Mouse (Mus musculus) midbrain, embryonic 12.5 days (tissue): Measurements from ENCODE around the gene Slc4a11. TPM values are rescaled to one million over a fixed set of nuclear protein-coding genes. Genes with fewer than 3 reads are reported as not detected.

Source experiments
- ATAC-seq: fragments of 200-750 bp; cut with Nextera tagmentation; 2 replicates; pipeline ENCODE4 v1.8.0; 2017; ENCODE audit warnings: low read depth, moderate TSS enrichment, moderate library complexity; ENCODE audit not compliant: low FRiP score
- H3K27ac ChIP-seq: fragments of 300-500 bp; sonication (generic); replicated peaks from 2 replicates; pipeline ENCODE4 v1.5.1; 2016; ENCODE audit warnings: mild to moderate bottlenecking
- H3K27me3 ChIP-seq: fragments of 300-500 bp; sonication (generic); 2 replicates; pipeline ENCODE4 v1.6.1; 2016; ENCODE audit warnings: mild to moderate bottlenecking
- H3K36me3 ChIP-seq: fragments of 300-500 bp; sonication (generic); 2 replicates; pipeline ENCODE4 v1.6.1; 2016
- H3K4me1 ChIP-seq: fragments of 300-500 bp; sonication (generic); 2 replicates; pipeline ENCODE4 v1.6.1; 2016
- H3K4me2 ChIP-seq: fragments of 300-500 bp; sonication (generic); replicated peaks from 2 replicates; pipeline ENCODE4 v1.6.1; 2016; ENCODE audit warnings: mild to moderate bottlenecking, moderate library complexity
- H3K4me3 ChIP-seq: fragments of 300-500 bp; sonication (generic); 2 replicates; pipeline ENCODE4 v1.5.1; 2016; ENCODE audit warnings: mild to moderate bottlenecking
- H3K9ac ChIP-seq: fragments of 300-500 bp; sonication (generic); replicated peaks from 2 replicates; pipeline ENCODE4 v1.6.1; 2016; ENCODE audit warnings: mild to moderate bottlenecking, moderate library complexity
- H3K9me3 ChIP-seq: fragments of 300-500 bp; sonication (generic); 2 replicates; pipeline ENCODE4 v1.6.1; 2016; ENCODE audit warnings: mild to moderate bottlenecking
- WGBS: fragments of 180-500 bp; shearing (Covaris S2); methylation state at CpG from one replicate; pipeline ENCODE4 v1.1.7; 2016; 5-methylcytosine and 5-hydroxymethylcytosine counted together
- polyA plus RNA-seq: library from polyadenylated mRNA; unstranded; fragments of >200 nt; fragmentation: Nextera tagmentation; extraction: Ambion mirVana; gene quantifications from 2 replicates; pipeline ENCODE4 v1.2.1, GENCODE M21; 2016

The Slc4a11 gene
- polyA plus RNA-seq = 0.57 and 0.77 TPM in 2 replicates

- H3K4me1 ChIP-seq = peaks cover 18% of the 10 kb centered on the region
- ATAC-seq = peak; percentile 61
- H3K27ac ChIP-seq = no peak within 1 kb of the TSS
- no peaks in the 10 kb centered on the region for H3K36me3 ChIP-seq
- peak within 1 kb of the TSS; percentile 54 for H3K4me3 ChIP-seq
- 0% methylated on average over 65 of the region's 65 CpGs for WGBS
- peak within 1 kb of the TSS; percentile 45 for H3K9ac ChIP-seq
- peak within 1 kb of the TSS; percentile 99 for H3K4me2 ChIP-seq
- H3K27me3 ChIP-seq = peaks cover 61% of the 10 kb centered on the region
- no peaks in the 10 kb centered on the region for H3K9me3 ChIP-seq
Observed at GRCm38 (mm10) chr2:130697153-130697810, at the start of gene Slc4a11. Gene Slc4a11, minus strand, starts transcription at chr2:130697519.

- Histone ChIP-seq H3K27me3 (no peaks in the 10 kb centered on the region), H3K9me3 (no peaks in the 10 kb centered on the region), H3K36me3 (peaks cover 97% of the 10 kb centered on the region), H3K9ac (no peak overlapping the region), H3K27ac (no peak overlapping the region), H3K4me1 (0 out of 2 replicates have a peak, but pooled peaks cover 8% of the 10 kb centered on the region), H3K4me2 (no peak overlapping the region), H3K4me3 (no peak overlapping the region)
- ATAC-seq = no peak
- 97% methylated on average over 1 of the region's 1 CpGs for whole genome bisulfite sequencing
Observed at GRCm38 (mm10) chr2:130743576-130743975, 46.3 kb upstream of the Slc4a11 start.

GRCm38 (mm10) chr2:130740096-130740495, 42.8 kb upstream of the Slc4a11 start:
- no peaks in the 10 kb centered on the region for H3K27me3 ChIP-seq
- H3K4me3 ChIP-seq = no peak overlapping the region
- 0 out of 2 replicates have a peak, but pooled peaks cover 8% of the 10 kb centered on the region for H3K4me1 ChIP-seq
- H3K9me3 ChIP-seq = no peaks in the 10 kb centered on the region
- ATAC-seq = no peak
- H3K9ac ChIP-seq = no peak overlapping the region
- WGBS = 25% methylated on average over 4 of the region's 4 CpGs
- peaks cover 95% of the 10 kb centered on the region for H3K36me3 ChIP-seq
- no peak overlapping the region for H3K27ac ChIP-seq
- H3K4me2 ChIP-seq = no peak overlapping the region

GRCm38 (mm10) chr2:130738019-130738418, 40.7 kb upstream of the Slc4a11 start:
- peaks cover 92% of the 10 kb centered on the region for H3K36me3 ChIP-seq

GRCm38 (mm10) chr2:130735281-130735680, 38.0 kb upstream of the Slc4a11 start:
- H3K4me2 ChIP-seq = no peak overlapping the region
- no peak for ATAC-seq
- 0 out of 2 replicates have a peak, but pooled peaks cover 3% of the 10 kb centered on the region for H3K4me1 ChIP-seq
- no peak overlapping the region for H3K9ac ChIP-seq
- peaks cover 87% of the 10 kb centered on the region for H3K36me3 ChIP-seq
- no peak overlapping the region for H3K27ac ChIP-seq
- no peak overlapping the region for H3K4me3 ChIP-seq
- H3K9me3 ChIP-seq = no peaks in the 10 kb centered on the region
- no peaks in the 10 kb centered on the region for H3K27me3 ChIP-seq
- WGBS = 87% methylated on average over 5 of the region's 5 CpGs

More at GRCm38 (mm10) chr2:130738019-130738418, 40.7 kb upstream of the Slc4a11 start:
- H3K9me3 ChIP-seq = no peaks in the 10 kb centered on the region
- H3K4me1 ChIP-seq = 0 out of 2 replicates have a peak, but pooled peaks cover 8% of the 10 kb centered on the region
- no peak overlapping the region for H3K4me3 ChIP-seq
- no peak overlapping the region for H3K4me2 ChIP-seq
- H3K27me3 ChIP-seq = no peaks in the 10 kb centered on the region
- no peak overlapping the region for H3K27ac ChIP-seq
- no peak for ATAC-seq
- H3K9ac ChIP-seq = no peak overlapping the region
- 76% methylated on average over 6 of the region's 6 CpGs for WGBS

GRCm38 (mm10) chr2:130733444-130733843, 36.1 kb upstream of the Slc4a11 start:
- ATAC-seq = no peak
- Histone ChIP-seq H3K4me1 (no peaks in the 10 kb centered on the region), H3K36me3 (peaks cover 87% of the 10 kb centered on the region), H3K4me3 (no peak overlapping the region), H3K9ac (no peak overlapping the region), H3K27ac (no peak overlapping the region), H3K9me3 (no peaks in the 10 kb centered on the region), H3K4me2 (no peak overlapping the region), H3K27me3 (no peaks in the 10 kb centered on the region)
- 95% methylated on average over 2 of the region's 3 CpGs for WGBS

- Histone ChIP-seq H3K27me3 (no peaks in the 10 kb centered on the region), H3K36me3 (peaks cover 88% of the 10 kb centered on the region), H3K4me2 (no peak overlapping the region), H3K9ac (no peak overlapping the region), H3K4me1 (no peaks in the 10 kb centered on the region), H3K9me3 (no peaks in the 10 kb centered on the region), H3K4me3 (no peak overlapping the region), H3K27ac (no peak overlapping the region)
- ATAC-seq = no peak
- WGBS = 76% methylated on average over 5 of the region's 5 CpGs
Observed at GRCm38 (mm10) chr2:130731855-130732254, 34.5 kb upstream of the Slc4a11 start.

GRCm38 (mm10) chr2:130730746-130731145, 33.4 kb upstream of the Slc4a11 start:
- Histone ChIP-seq H3K9me3 (no peaks in the 10 kb centered on the region), H3K4me1 (no peaks in the 10 kb centered on the region), H3K27me3 (no peaks in the 10 kb centered on the region), H3K9ac (no peak overlapping the region), H3K4me2 (no peak overlapping the region), H3K27ac (no peak overlapping the region), H3K4me3 (no peak overlapping the region), H3K36me3 (peaks cover 88% of the 10 kb centered on the region)
- ATAC-seq = no peak
- 92% methylated on average over 9 of the region's 9 CpGs for WGBS

GRCm38 (mm10) chr2:130728906-130729585, 31.7 kb upstream of the Slc4a11 start:
- Histone ChIP-seq H3K36me3 (peaks cover 90% of the 10 kb centered on the region), H3K27me3 (no peaks in the 10 kb centered on the region), H3K4me1 (no peaks in the 10 kb centered on the region), H3K9ac (no peak overlapping the region), H3K9me3 (no peaks in the 10 kb centered on the region), H3K4me2 (no peak overlapping the region), H3K27ac (no peak overlapping the region), H3K4me3 (no peak overlapping the region)
- 97% methylated on average over 2 of the region's 2 CpGs for WGBS
- no peak for ATAC-seq

GRCm38 (mm10) chr2:130727752-130728151, 30.4 kb upstream of the Slc4a11 start:
- ATAC-seq = no peak
- Histone ChIP-seq H3K27ac (no peak overlapping the region), H3K4me3 (no peak overlapping the region), H3K9ac (no peak overlapping the region), H3K4me1 (no peaks in the 10 kb centered on the region), H3K36me3 (peaks cover 93% of the 10 kb centered on the region), H3K27me3 (no peaks in the 10 kb centered on the region), H3K4me2 (no peak overlapping the region), H3K9me3 (no peaks in the 10 kb centered on the region)
- 89% methylated on average over 1 of the region's 1 CpGs for WGBS

- WGBS = 89% methylated on average over 4 of the region's 4 CpGs
Observed at GRCm38 (mm10) chr2:130724369-130724768, 27.1 kb upstream of the Slc4a11 start.

GRCm38 (mm10) chr2:130717951-130718350, 20.6 kb upstream of the Slc4a11 start:
- Histone ChIP-seq H3K27me3 (no peaks in the 10 kb centered on the region), H3K27ac (no peak overlapping the region), H3K9ac (no peak overlapping the region), H3K9me3 (no peaks in the 10 kb centered on the region), H3K4me3 (no peak overlapping the region), H3K4me1 (no peaks in the 10 kb centered on the region), H3K36me3 (peaks cover 80% of the 10 kb centered on the region), H3K4me2 (no peak overlapping the region)
- WGBS = 75% methylated on average over 6 of the region's 6 CpGs
- no peak for ATAC-seq

More at GRCm38 (mm10) chr2:130724369-130724768, 27.1 kb upstream of the Slc4a11 start:
- no peak overlapping the region for H3K9ac ChIP-seq
- ATAC-seq = no peak
- no peak overlapping the region for H3K27ac ChIP-seq
- peaks cover 88% of the 10 kb centered on the region for H3K36me3 ChIP-seq
- no peaks in the 10 kb centered on the region for H3K27me3 ChIP-seq
- no peak overlapping the region for H3K4me2 ChIP-seq
- no peaks in the 10 kb centered on the region for H3K9me3 ChIP-seq
- no peak overlapping the region for H3K4me3 ChIP-seq
- H3K4me1 ChIP-seq = no peaks in the 10 kb centered on the region
